Mouse (Mus musculus) megakaryocyte, adult 5-6 weeks (primary cell): Measurements from ENCODE around the gene Elmsan1. TPM values are rescaled to one million over a fixed set of nuclear protein-coding genes. Genes with fewer than 3 reads are reported as not detected.

Source experiments
- ATAC-seq: 2 replicates; pipeline ENCODE4 v1.8.0; 2016; ENCODE audit warnings: mild to moderate bottlenecking, inconsistent platforms; ENCODE audit not compliant: poor library complexity, severe bottlenecking
- total RNA-seq, 2 experiments: library from RNA; stranded (forward) in 1 of 2; stranded (reverse) in 1 of 2; fragments of 153-499, 151-499 nt in 1 of 2; fragments of 221-1000, 200-1000 nt in 1 of 2; gene quantifications; 2 replicates each; pipeline versions ENCODE4 v1.2.3 to v1.2.4; 2015 to 2017

The Elmsan1 gene
- total RNA-seq, 2 experiments from 2014 or later, result 17.0 to 27.0 TPM

DNA sequence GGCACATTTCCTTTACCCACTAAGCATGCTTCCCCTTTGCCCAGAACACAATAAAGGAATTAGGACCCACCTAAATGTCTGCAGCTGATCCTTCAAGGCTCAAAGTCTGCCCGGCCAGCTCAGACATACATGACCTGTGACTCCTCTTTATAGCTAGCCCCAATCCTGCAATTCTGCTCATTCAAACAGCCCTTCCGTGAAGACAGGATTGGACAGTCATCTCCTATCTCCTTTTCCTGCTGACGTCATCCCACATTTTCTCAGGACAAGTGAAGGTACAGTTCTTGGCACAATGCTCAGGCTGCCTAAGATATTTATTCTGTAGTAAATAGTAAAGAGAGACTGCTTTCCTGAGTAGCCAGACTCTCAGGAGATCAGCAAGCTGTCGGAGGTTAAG lies 1.6 kb downstream of the Elmsan1 start:
- ATAC-seq, result no peak

DNA sequence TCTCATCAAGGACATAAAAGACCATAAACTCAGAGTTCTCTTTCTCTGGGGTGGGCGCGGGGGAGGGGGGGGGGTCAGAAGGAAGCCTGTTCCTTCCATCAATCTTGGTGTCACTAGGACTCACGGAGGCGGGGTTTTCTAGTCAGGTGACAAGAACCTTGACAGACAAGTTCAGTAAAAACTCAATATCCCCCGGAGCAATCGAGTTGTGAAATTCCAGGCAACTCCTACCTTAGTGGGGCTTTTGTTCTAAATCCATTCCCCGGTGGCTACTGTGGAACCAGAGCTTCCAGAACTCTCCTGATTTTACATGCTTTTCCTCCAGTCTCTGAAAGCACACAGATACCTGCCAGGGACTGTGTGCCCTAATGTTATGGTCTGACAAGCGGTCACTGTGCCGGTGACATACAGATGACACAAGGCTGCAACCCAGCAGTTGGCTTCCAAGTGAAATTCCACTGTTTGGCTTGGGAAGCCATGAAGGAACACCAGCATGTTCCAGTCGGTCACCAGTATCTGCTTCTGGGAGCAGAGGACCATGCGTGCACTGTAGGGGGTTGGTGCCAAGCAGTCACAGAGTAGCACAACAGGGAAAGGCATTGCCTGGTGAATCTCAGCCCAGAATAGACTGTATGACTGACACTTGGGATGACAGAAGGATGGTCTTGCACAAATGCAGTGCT lies 2.8 kb downstream of the Elmsan1 start:
- ATAC-seq, result no peak

DNA sequence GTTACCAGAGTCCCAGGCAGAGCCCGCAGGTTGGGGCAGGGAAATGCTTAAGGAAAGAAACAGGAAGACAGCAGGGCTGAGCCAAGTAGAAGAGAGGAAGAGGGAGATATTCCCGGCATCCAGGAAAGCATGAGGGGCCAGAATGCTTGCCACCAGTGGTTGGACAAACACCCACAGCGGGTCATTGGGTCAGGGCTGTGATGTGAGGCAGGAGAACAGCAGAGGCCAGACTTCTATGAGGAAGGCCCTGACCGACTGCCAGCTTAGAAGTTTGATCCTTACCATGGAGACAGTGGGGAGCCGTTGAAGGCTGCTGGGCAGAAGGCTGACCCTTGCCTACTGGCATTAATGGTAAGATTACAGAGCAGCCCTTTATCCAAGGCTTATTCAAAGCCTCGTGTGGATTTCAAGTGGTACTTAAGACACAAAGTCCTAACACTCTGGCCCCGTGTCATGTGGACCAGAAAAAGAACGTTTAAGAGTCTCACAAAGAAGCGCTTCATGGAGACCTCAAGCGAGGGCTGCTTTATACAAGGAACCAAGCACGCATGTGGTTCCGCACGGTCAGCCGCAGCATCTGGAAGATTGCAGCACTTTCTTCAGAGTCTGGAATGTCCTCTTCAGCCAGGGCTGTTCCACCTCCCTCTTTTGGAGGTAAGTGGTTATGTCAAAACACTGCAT lies 4.0 kb downstream of the Elmsan1 start:
- ATAC-seq, result no peak

DNA sequence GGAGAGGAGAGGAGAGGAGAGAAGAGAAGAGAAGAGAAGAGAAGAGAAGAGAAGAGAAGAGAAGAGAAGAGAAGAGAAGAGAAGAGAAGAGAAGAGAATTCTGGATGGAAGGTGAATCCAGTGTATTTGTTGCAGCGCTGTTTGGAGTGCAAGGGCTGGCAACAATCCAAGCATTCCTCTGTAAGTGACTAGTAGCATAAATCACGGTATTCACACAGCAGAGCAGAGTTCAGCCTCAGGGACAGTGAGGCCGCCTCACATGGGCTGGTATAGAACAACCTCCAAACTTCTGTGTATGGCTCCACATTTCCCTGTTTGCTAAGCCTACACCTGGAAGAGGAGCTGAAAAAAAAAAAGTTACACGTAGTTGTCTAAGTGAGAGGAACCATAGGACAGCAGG lies 6.4 kb downstream of the Elmsan1 start:
- no peak for ATAC-seq

DNA sequence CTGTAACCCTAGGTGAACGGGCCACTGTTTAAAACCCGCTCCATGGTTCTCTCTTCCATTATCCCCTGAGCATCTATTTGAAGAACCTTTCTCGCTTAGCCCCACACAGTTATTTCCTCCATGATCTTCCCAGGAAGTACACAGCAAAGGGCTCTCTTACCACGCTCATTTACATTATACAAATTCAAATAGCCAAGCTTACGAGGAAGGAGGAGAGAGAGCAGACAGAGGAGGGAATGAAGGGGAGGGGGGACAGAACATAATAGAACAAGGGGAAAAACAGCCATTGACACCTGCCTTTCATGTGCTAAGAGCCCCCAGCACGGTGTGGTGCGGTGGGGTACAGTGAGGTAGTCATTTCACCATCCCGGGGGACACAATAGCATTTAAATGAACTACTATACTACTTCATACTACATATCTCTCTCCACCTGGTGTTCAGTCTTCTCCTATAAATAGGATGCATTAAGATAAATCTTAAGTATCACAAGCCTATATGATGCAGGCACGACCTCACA lies 7.6 kb downstream of the Elmsan1 start:
- ATAC-seq, result no peak

DNA sequence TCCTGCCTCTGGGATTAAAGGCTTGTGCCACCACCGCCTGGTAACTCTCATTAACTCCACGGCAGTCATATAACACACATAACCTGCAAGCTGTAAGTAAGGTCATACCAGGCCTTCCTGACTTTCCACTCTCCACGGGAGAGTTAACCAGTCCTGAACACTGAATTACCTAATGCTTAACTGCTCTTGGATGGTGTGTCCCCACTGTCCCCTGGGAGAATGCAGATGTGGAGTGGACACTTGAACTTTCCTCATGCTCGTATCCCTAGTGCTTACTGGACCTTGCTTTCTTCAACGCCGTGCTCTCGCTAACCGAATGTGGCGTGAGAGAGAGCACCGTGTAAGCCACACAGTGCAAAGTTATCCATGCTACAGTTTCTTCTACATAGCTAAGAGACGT lies 8.4 kb downstream of the Elmsan1 start:
- ATAC-seq, result no peak

DNA sequence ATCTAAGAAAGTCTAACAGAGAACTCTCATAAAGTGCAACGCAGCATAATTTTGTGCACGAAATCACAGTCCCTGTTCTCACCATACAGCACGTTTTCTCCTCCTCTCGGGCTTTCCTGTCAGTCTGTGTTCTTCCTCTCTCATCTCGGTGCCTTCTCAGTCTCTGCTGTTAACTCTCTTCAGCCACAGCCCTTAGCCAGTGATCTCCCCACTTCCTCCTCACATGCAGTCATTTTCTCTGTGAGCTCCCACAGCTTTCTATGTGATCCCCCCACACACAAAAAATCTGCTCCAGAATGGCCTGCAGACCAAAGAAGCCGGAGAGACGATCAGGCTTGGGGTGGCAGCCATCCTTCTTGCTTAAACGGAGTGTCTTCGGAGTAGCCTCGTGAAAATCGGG lies 9.6 kb downstream of the Elmsan1 start:
- no peak for ATAC-seq

DNA sequence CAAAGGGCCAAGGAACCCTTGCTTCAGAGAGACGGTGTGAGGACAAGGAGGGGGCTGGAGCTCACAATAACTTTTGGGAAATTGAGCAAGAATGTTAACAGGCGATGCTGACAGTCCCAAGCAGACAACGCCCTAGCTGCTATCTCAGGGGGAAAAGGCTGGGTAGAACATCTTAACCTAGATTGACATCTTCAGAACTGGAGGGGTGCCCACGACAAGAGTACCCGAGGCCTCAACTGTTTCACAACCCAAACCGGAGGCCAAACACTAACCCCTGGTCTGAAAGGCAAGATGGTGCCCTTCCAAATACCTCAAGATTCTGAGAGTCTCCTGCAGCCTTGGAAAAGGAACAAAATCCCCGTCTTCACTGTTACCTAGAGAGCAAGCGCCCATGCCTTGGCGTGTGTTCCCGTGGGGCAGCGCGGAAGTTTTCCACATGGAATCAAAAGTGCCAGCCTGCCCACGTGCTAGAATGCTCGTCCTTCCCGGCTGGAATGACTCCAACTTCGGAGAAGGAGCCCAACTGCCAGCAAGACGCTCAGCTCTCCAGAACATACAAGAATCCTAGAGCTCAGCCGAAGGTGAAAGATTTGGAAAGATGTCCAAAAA lies 11.4 kb downstream of the Elmsan1 start:
- ATAC-seq, result peak; percentile 45

DNA sequence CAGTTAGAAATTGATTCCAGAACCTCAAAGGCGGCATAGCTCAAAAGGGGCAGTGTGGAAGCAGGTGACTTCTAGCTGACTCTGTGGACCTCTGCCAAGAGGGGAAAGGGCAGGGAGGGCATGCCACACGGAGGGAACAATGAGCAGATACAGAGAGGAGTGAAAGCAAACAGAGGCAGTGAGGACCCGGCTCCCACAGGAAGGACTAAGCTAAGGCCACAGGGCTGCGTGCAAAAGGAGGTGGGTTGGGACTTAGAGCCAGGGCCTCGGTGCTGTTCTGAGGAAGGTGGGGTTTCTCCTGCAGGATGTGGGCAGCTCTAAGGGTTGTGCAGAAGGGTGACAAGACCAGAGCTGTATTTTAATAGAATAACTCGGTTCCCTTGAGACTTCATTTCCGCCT lies 12.2 kb downstream of the Elmsan1 start:
- ATAC-seq, result peak; percentile 53

DNA sequence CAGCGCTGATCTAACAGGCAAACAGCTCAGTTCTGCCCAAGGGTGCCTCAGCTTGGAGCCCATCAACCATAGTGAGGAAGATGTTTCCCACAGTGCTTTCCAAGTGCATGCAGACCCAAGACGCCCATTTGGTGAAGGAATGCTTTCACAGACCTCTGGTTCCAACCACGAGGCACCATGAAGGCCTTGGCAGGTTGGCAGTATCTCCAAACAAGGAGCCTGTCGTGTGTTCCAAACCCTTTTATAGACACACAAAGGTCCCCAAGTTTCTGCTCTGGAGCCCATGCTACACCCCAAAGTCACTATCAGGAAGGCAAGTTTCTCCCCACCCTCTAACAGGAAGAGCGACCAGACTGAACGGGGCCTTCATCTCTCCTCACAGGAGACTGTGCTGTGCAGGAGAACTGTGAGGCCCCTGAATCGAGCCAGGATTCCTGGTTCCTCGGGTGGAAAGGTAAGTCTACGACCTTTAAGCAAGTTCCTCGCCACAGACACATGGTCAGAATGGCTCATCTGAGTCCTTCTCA lies 13.0 kb downstream of the Elmsan1 start:
- ATAC-seq, result no peak

DNA sequence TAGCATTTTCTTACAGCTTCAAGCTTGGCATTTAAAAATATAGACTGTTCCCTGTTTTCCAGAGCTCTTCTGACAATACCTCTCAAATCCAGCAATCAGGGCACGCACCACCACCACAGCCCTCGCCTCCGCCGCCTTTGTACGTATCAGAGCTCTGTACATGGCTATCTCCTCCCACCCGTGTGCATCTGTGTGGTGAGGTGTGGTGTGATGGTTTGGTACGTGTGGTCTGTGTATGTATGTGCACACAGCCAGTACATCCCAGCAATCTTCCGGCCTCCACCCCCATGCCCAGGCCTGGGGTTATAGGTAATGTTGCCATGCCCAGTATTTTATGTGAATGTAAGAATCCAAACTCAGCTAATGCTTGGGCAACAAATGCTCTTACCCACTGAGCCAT lies 14.0 kb downstream of the Elmsan1 start:
- ATAC-seq, result no peak

DNA sequence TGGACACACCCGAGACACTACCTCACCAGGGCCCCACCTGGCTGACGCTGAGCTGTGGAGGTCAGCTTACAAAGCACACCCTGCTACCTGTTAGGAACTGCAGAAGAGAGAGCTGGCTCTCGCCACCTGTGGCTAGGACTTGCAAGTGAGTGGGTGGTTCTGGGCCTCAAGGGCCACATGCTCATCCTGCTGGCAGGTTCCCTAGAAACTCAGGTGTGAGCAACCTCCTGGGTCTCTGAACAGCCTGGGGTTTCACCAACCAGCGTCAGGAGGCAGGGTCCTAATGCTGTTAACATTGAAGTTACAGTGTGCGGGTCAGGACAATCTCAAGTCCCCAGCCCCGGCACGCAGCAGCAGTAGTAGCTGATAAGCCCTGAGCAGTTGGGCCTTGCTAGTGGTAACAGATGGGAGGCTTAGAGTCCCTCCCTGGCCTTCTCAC lies 14.9 kb downstream of the Elmsan1 start:
- ATAC-seq, result no peak

DNA sequence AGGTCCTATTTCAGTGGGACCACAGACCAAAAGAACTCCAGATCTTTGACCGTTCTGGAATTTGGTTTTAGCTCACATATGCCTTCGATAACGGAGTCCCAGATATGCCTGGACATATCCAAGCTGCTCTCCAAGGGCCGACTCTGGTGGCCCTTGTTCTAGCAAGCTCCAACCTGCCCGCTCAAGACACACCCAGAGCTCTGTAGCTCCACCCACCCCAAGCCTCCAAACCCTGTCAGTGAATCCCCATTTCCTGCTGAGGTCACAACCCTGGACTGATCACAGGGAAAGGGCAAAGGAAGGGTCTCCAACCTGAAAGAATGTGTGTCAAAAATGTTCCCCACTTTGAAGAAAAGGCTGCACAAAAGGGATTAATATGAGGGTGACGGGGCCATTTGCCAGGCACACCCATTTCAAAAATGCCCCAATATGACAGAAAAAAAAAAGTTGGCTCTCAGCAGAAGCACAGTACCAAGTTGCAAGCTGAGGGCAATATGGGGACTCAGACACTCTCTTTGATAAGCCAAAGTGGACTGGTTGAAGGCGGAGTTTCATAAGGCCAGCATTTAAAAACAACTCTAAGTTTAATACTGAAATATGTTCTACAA lies 15.4 kb downstream of the Elmsan1 start:
- ATAC-seq, result no peak

DNA sequence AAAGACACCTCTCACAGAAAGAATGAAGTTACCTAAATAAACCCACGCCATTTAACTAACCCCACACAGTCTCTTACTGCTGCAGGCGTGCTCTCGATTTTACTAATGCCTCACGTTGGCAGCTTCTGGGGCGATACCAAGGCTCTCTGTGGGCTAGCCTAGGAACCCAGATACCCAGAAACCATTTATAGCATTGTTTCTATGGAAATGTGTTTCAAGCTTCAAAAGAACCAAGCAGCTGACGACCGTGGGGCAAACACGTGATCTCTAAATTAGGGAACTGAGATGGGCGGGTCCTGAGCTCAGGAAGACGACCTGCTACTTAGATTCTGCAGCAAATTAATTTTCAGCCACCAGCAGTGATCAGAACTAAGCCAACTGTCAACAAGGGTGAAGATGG lies 16.1 kb downstream of the Elmsan1 start:
- peak; percentile 34 for ATAC-seq

DNA sequence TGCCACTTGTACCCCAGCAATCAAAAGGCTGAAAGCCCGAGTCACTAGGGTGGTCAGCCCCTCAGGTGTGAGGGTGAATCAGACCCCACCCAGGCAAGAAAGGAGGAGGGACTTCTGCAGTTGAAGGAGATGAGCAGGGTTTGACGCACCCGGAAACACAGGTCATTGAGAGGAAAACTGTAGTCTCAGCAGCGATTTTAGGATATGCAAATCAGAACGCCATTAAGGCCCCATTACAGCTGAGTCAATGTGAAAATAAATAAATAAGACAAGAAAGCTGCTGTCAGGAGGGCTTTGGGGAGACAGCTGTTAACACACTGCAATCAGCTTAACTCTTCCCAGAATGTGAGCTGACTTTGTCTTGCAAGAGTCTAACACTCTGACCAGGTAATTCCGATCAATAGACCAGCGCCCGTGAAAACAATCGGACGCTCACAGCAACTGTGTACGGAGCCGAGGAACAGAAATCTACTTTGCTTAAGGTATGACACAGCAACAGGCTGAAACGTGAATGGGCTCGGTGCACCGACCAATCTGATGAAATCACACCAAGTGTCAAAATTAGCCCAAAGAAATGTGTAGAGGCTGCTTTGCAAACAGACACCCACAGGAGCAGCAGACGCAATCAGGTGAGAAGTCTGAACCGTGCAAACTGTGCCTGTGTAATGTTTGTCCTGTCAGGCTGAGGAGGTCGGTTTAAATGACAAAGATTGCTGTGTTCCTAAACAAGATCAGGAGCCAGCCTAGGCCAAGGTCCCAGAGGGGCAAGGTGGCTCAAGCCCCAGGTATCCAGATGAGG lies 16.8 kb downstream of the Elmsan1 start:
- no peak for ATAC-seq

DNA sequence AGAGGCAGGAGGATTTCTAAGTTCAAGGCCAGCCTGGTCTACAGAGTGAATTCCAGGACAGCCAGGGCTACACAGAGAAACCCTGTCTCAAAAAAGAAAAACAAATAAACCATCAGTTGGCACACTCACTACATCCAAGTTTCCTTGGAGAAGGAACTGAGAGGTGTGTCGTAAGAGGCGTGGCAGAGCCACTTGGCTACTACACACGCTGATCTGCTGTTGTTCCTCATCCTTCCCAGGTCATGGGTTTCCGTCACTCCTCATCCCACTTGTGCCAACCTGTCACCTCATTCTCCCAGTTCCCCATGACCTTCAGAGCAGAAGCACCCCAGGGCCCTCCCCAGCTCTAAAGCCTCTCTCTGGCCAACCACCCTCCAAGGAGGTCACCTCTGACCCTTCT lies 17.5 kb downstream of the Elmsan1 start:
- peak; percentile 56 for ATAC-seq

DNA sequence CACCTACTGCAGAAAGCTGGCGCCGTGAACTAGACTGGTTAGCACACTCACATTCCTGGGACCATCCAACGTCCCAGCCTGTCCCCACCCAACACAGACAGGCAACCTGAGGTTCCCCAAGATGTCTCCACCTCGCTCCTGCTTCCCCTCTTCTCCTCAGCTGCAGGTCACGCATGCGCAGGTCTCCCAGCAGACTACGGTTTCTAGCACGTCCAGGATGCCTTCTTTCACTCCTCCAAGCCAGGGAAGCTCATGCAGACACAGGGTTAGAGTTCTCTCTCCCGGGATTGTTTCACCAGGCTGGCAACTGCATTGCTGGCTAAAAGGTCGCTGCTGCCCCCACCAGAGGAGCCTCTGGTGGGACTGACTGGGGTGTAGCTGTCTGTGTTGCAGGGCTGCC lies 19.8 kb downstream of the Elmsan1 start:
- 0 out of 2 replicates have a peak, but pooled peaks have one; percentile 17 for ATAC-seq

DNA sequence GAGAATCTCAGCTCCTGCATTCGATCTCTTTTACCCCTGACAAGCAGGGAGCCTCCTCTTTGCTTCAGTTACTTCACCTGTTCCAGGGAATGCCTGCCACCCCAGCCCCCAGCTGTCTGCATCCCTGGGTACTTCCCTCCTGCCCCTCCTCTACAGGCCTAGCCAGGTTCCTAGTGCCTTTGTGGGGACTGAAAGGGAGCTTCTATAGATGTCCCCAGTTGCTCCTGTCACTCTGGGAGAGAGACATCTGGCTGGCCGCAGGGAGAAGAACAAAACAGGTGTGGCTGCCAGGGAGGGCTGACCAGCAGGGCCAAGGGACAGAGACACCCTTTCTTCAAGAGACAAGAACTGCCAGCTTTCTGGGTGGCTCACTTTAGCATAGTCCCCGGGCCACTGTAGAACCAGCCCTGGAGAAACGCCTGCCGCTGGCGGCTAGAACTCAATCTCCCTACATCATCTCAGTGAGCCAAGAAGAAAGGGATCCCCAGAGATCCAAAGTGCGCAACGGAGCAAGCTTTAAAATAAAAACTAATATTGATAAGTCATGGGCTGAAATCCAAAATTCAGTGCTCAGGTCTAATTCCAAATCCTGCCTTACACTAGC lies 20.5 kb downstream of the Elmsan1 start:
- no peak for ATAC-seq

DNA sequence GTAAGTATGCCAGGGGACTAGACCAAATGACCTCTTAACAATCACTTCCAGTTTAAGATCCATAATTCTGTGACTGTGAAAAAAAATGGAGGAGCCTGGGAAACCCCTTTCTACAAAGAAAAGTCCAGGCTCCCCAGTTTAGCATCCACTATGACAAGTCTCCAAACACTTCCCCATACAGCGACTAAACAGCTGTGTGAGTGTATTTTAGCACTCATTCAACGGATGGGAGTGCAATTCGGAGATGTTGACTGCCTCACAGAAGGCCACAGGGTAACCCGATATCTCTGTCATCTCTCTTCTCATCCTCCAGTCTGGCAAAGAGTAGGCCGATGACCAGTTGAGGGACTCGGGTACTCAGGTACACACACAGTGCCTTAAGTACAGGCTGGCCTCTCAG lies 23.5 kb downstream of the Elmsan1 start:
- no peak for ATAC-seq
